Mouse (Mus musculus) megakaryocyte, embryonic 14.5 days (primary cell): ENCODE results near the gene Galp.

Source experiments
- FLI1 ChIP-seq: IDR thresholded peaks from 2 replicates; pipeline ENCODE4 v1.6.1; 2012; ENCODE audit warnings: low read length, inconsistent platforms, mixed read lengths
- GATA1 ChIP-seq: IDR thresholded peaks from 3 replicates; pipeline ENCODE4 v1.6.1; 2012; ENCODE audit warnings: mixed read lengths, low read length, inconsistent platforms, borderline replicate concordance

DNA sequence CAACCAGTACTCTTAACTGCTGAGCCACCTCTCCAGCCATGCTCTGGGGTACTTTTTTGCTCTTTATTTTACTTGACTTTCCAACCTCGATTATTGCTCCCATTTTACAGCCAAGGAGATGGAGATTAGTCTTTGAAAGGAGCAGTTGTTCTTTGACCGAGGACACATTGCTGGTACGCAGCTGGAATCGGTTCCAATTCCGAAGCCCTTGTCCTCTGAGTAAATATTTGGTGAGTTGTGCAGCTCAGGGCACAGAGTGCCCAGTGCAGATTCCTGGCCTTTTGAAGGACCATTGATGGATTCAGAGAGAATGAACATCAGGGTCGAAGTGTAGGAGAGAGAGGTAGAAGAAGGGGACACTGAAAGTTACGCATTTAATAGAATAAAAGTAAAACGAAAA, 23.0 kb upstream of the Galp start:
- TF ChIP-seq GATA1 (no peak), FLI1 (no peak)
